Mouse (Mus musculus): Measurements from ENCODE around the gene Cdh6.

The Cdh6 gene

GRCm38 (mm10) chr15:13084746-13085145 is 88.7 kb downstream of the Cdh6 start:
- POLR2A ChIA-PET, result no interaction called here

DNA sequence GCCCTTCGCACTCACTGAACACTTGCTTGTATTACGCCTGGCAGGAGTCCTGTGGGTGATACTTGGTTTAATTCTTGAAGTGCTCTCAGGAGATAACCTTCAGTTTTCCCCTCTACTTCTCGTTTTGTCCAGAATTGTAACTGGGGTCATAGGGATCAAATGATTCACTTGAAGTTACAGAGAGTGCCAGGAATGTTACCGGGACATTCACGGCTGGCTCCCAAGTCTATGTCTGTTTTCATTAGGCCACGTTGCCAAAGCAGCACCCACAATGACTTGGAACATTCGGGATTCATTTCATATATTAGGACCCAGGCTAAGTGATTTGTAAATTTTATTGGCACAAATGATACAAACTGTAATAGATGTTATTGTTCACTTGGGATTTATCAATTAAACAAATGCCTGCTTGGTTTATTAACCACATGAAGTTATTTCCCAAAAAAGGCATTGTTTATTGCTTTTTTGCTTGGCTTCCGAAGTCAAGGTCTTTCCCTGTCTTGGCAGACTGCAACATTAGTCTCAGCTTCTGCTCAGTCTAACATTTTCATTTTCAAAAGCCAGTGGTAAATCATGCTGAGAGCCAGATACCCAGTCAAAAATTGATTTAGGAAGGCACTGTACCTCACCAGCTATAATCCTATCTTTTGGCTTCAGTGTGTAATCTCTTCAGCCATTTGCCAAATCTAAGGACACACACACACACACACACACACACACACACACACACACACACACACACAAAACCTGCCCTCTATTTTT is 96.4 kb downstream of the Cdh6 start:
- ChIA-PET CTCF (interaction anchor here in 1 of 4 experiments (0.7 kb wide), 1 partner anchor 88 kb away, joined by 5 read pairs; no protein-coding TSS in a partner anchor), POLR2A (no interaction called here)

More at GRCm38 (mm10) chr15:13084746-13085145, 88.7 kb downstream of the Cdh6 start:
- CTCF ChIA-PET, result interaction anchor here in 1 of 4 experiments (1.2 kb wide), 1 partner anchor 79 kb away, joined by 3 read pairs; no protein-coding TSS in a partner anchor

GRCm38 (mm10) chr15:13074047-13074446 is 99.4 kb downstream of the Cdh6 start:
- POLR2A ChIA-PET, result no interaction called here
- CTCF ChIA-PET, result no interaction called here

DNA sequence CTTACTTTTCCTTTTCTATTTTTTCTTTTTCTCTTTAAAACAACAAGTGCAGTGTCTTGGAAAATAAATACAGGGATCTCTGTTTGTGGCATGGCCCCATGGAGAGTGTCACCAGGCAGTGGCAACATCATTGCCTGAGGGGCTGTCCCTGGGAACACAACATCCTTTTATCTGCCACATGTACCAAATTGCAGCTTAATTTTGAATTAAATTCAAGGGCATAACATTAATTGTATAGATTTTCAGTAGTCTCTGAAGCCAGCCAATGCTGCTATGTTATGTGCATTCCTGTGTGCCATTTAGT is 105.3 kb downstream of the Cdh6 start:
- CTCF ChIA-PET, result no interaction called here
- POLR2A ChIA-PET, result no interaction called here

GRCm38 (mm10) chr15:13067429-13068212 is 105.9 kb downstream of the Cdh6 start:
- CTCF ChIA-PET, result interaction anchor here in 1 of 4 experiments (1.2 kb wide), 1 partner anchor 62 kb away, joined by 3 read pairs; no protein-coding TSS in a partner anchor
- POLR2A ChIA-PET, result no interaction called here

DNA sequence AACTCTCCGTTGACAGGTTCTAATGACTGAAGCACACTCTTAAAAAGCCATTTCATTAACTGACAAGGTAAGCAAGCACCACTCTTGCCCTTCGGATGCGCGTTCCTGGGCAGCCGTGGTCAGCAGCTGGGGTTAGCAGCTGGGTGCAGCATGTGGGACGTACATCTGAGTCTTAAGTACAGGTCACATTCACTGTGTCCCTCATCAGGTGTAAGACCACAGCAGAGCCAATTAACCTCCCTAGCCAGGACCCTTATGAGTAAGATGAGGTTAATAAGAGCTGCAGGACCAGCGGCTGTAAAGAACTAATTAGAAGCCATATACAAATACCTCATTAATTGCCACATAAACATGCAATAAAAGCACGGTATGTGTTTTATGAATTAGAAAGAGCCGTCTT is 106.7 kb downstream of the Cdh6 start:
- POLR2A ChIA-PET, result no interaction called here
- CTCF ChIA-PET, result interaction anchor here in 2 of 4 experiments (0.7 to 1.2 kb wide), 2 partner anchors 19 to 61 kb away, joined by 3 read pairs; no protein-coding TSS in a partner anchor

- ChIA-PET POLR2A (no interaction called here), CTCF (interaction anchor here in 1 of 4 experiments (0.7 kb wide), 1 partner anchor 301 kb away, joined by 5 read pairs; no protein-coding TSS in a partner anchor)
Measured at GRCm38 (mm10) chr15:13063633-13064032, 109.8 kb downstream of the Cdh6 start.

DNA sequence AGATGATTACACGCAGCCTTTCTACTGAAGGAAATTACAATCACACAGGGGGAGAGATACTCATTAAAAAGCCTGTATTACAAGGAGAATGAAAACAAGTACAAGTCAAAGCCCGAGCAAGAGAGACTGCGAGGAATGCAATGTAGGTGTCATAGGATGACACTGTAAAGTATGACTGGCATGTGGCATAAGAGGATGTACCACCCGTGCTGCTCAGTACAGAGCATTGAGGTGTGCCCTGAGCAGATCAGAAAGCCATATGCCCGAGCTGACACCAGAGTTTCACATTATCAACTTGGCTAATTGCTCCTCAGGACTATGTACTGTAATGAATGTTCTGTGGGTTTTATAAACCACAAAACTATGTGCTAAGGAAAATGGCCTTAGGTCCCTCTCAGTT is 115.7 kb downstream of the Cdh6 start:
- POLR2A ChIA-PET, result no interaction called here
- CTCF ChIA-PET, result no interaction called here

GRCm38 (mm10) chr15:13057302-13057701 is 116.2 kb downstream of the Cdh6 start:
- POLR2A ChIA-PET, result no interaction called here
- CTCF ChIA-PET, result no interaction called here

- POLR2A ChIA-PET, result no interaction called here
- CTCF ChIA-PET, result interaction anchor here in 1 of 4 experiments (0.6 kb wide), 1 partner anchor 1113 kb away, joined by 3 read pairs; no protein-coding TSS in a partner anchor
Measured at GRCm38 (mm10) chr15:13047910-13048309, 125.6 kb downstream of the Cdh6 start.

GRCm38 (mm10) chr15:13034436-13034835 is 139.0 kb downstream of the Cdh6 start:
- CTCF ChIA-PET, result no interaction called here
- POLR2A ChIA-PET, result interaction anchor here in 1 of 4 experiments (0.9 kb wide), 1 partner anchor 72 kb away, joined by 3 read pairs; no protein-coding TSS in a partner anchor

GRCm38 (mm10) chr15:13030641-13031040 is 142.8 kb downstream of the Cdh6 start:
- CTCF ChIA-PET, result no interaction called here
- POLR2A ChIA-PET, result no interaction called here

- ChIA-PET CTCF (no interaction called here), POLR2A (interaction anchor here in 1 of 4 experiments (0.8 kb wide), 1 partner anchor 10 kb away, joined by 4 read pairs; no protein-coding TSS in a partner anchor)
Measured at GRCm38 (mm10) chr15:13027513-13027912, 146.0 kb downstream of the Cdh6 start.

DNA sequence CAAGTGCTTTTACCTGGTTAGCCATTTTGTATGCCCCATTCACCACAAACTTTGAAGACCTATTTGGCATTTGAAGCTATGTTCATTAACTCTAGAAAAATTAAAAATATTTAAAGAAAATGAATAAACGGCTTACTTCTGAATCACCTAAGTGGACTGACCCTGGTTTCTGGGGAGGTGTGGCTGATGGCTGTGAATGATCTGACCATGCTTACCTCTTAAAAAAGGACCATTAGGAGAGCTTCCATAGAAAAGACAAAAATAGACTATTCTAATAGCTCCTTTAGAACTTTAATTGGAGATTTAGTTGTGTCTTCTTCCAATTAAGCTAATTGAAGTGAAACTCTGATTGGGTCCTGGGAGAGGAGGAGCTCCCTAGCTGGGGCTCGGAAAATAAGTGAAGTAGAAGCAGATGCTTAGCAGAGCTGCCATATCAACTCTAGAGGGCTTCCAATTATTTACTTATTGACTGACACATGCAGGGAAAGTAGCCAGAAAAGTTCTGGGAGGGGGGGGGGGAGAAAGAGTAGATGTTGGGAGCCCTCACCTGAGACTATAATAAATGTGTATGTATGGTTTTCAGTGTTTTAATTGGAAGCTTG is 156.6 kb downstream of the Cdh6 start:
- ChIA-PET CTCF (interaction anchor here in 1 of 4 experiments (0.6 kb wide), 1 partner anchor 191 kb away, joined by 5 read pairs; no protein-coding TSS in a partner anchor), POLR2A (interaction anchor here in 2 of 4 experiments (0.6 to 0.7 kb wide), 2 partner anchors 264 to 1029 kb away, joined by 3 read pairs; no protein-coding TSS in a partner anchor)

- ChIA-PET POLR2A (interaction anchor here in 2 of 4 experiments (0.5 to 1.1 kb wide), 2 partner anchors 16 to 685 kb away, joined by 3 to 4 read pairs; no protein-coding TSS in a partner anchor), CTCF (no interaction called here)
Measured at GRCm38 (mm10) chr15:13008803-13009202, 164.7 kb downstream of the Cdh6 start.

- CTCF ChIA-PET, result interaction anchor here (0.6 to 1.1 kb wide), 8 partner anchors 12 to 316 kb away, joined by 3 to 5 read pairs (median 3); no protein-coding TSS in a partner anchor
- POLR2A ChIA-PET, result no interaction called here
Measured at GRCm38 (mm10) chr15:13005934-13006333, 167.5 kb downstream of the Cdh6 start.

- ChIA-PET POLR2A (no interaction called here), CTCF (no interaction called here)
Measured at GRCm38 (mm10) chr15:13001549-13001948, 171.9 kb downstream of the Cdh6 start.

DNA sequence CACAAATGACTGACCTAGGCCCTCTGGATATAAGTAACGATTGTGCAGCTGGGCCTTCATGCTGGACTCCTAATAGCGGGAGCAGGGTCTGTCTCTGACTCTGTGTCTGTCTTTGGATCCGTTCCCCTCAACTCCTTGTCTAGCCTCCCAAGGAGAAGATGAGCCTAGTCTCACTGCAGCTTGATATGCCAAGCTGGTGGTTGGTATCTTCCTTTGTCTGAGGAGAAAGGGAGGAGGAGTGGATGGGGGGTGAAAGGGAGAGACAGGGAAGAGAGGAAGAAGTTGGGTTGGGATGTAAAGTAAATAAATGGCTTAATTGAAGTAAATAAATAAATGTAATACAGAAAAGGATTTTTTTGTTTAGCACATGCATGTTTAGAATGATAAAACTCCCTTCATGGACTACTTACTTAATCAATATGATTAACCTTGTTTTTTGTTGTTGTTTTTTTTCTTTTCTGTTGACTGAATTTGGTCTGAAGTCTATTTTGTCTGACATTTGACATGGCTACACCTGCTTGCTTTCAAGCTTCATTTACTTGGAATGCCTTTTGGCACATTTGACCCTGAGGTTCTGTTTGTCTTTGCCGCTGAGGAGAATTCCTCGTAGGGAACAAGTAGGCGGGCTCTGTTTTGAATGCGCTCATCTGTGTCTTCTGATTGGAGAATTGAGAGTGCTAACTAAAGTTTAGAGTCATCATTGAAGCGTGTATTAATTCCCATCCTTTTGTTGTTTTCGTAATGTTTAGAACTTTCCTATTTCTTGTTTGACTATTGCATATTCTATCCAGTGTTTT is 178.7 kb downstream of the Cdh6 start:
- POLR2A ChIA-PET, result interaction anchor here in 1 of 4 experiments (0.9 kb wide), 1 partner anchor 392 kb away, joined by 5 read pairs; no protein-coding TSS in a partner anchor

More for the DNA sequence above, 178.7 kb downstream of the Cdh6 start:
- CTCF ChIA-PET, result no interaction called here
